Mouse (Mus musculus): ENCODE results near the gene A030005L19Rik. TPM values are rescaled to one million over a fixed set of nuclear protein-coding genes. Genes with fewer than 3 reads are reported as not detected.
"Not testable (repeated sequence)": the region's sequence is repeated elsewhere in the genome, so short reads cannot be mapped to it uniquely, and the experiment has no call there.

A030005L19Rik gene
- total and polyA plus RNA-seq, 2 experiments from 2014 or later, result not detected

- Histone ChIP-seq H3K4me3 (ENCODE audit: low read depth, low read length) (no peak overlapping the region), H3K9ac (replicated peaks; ENCODE audit: low read depth, low read length) (no peak overlapping the region), H3K9me3 (replicated peaks; ENCODE audit: control insufficient read depth, low read length) (no peaks in the 10 kb centered on the region), H3K4me2 (ENCODE audit: low read depth, low read length) (no peak overlapping the region), H3K27ac (ENCODE audit: low read depth) (no peak overlapping the region), H3K4me1 (ENCODE audit: control insufficient read depth, insufficient read depth) (no peaks in the 10 kb centered on the region), H3K27me3 (ENCODE audit: control insufficient read depth, insufficient read depth, low read length) (no peaks in the 10 kb centered on the region), H3K36me3 (replicated peaks; ENCODE audit: control insufficient read depth, insufficient read depth, low read length) (peaks cover 43% of the 10 kb centered on the region)
- 84% methylated on average over 3 of the region's 3 CpGs for WGBS
- no peak for ATAC-seq (ENCODE audit: insufficient read depth, low read depth)
- TF ChIP-seq EP300 (IDR thresholded peaks at IDR 0.05; ENCODE audit: low read depth) (no peak), CTCF (IDR thresholded peaks at IDR 0.05; ENCODE audit: low read depth) (no peak)
- DNase-seq (ENCODE audit: low spot score), result no peak
These were observed 11.9 kb upstream of the A030005L19Rik start for GRCm38 (mm10) chr1:82901201-82901600.

GRCm38 (mm10) chr1:82905886-82906285, 7.2 kb upstream of the A030005L19Rik start:
- H3K9me3 ChIP-seq (replicated peaks; ENCODE audit: control insufficient read depth, low read length), result no peaks in the 10 kb centered on the region
- H3K36me3 ChIP-seq (replicated peaks; ENCODE audit: control insufficient read depth, insufficient read depth, low read length), result peaks cover 21% of the 10 kb centered on the region
- no peak overlapping the region for H3K9ac ChIP-seq (replicated peaks; ENCODE audit: low read depth, low read length)
- WGBS, result 48% methylated on average over 3 of the region's 3 CpGs
- no peak overlapping the region for H3K27ac ChIP-seq (ENCODE audit: low read depth)
- no peaks in the 10 kb centered on the region for H3K27me3 ChIP-seq (ENCODE audit: control insufficient read depth, insufficient read depth, low read length)
- ATAC-seq (ENCODE audit: insufficient read depth, low read depth) (no peak), DNase-seq (ENCODE audit: low spot score) (no peak)
- H3K4me2 ChIP-seq (ENCODE audit: low read depth, low read length), result no peak overlapping the region
- no peak overlapping the region for H3K4me3 ChIP-seq (ENCODE audit: low read depth, low read length)
- no peaks in the 10 kb centered on the region for H3K4me1 ChIP-seq (ENCODE audit: control insufficient read depth, insufficient read depth)
- TF ChIP-seq CTCF (IDR thresholded peaks at IDR 0.05; ENCODE audit: low read depth) (no peak), EP300 (IDR thresholded peaks at IDR 0.05; ENCODE audit: low read depth) (no peak)

- H3K27me3 ChIP-seq (ENCODE audit: control insufficient read depth, insufficient read depth, low read length); DNase-seq (ENCODE audit: low spot score); H3K4me1 ChIP-seq (ENCODE audit: control insufficient read depth, insufficient read depth); H3K36me3 ChIP-seq (replicated peaks; ENCODE audit: control insufficient read depth, insufficient read depth, low read length); H3K4me3 ChIP-seq (ENCODE audit: low read depth, low read length); H3K9ac ChIP-seq (replicated peaks; ENCODE audit: low read depth, low read length); H3K4me2 ChIP-seq (ENCODE audit: low read depth, low read length); H3K27ac ChIP-seq (ENCODE audit: low read depth); ATAC-seq (ENCODE audit: insufficient read depth, low read depth); H3K9me3 ChIP-seq (replicated peaks; ENCODE audit: control insufficient read depth, low read length): not testable (repeated sequence)
- 93% methylated on average over 5 of the region's 5 CpGs for WGBS
These were observed 309 bp downstream of the A030005L19Rik start for GRCm38 (mm10) chr1:82913434-82913833.

- H3K27ac ChIP-seq (ENCODE audit: low read depth), result no peak within 1 kb of the TSS
- no peaks in the 10 kb centered on the region for H3K36me3 ChIP-seq (replicated peaks; ENCODE audit: control insufficient read depth, insufficient read depth, low read length)
- H3K9me3 ChIP-seq (replicated peaks; ENCODE audit: control insufficient read depth, low read length), result no peaks in the 10 kb centered on the region
- no peak within 1 kb of the TSS for H3K4me2 ChIP-seq (ENCODE audit: low read depth, low read length)
- no peak for DNase-seq (ENCODE audit: low spot score)
- TF ChIP-seq EP300 (IDR thresholded peaks at IDR 0.05; ENCODE audit: low read depth) (no peak), CTCF (IDR thresholded peaks at IDR 0.05; ENCODE audit: low read depth) (no peak)
- ATAC-seq (ENCODE audit: insufficient read depth, low read depth), result no peak
- H3K27me3 ChIP-seq (ENCODE audit: control insufficient read depth, insufficient read depth, low read length), result no peaks in the 10 kb centered on the region
- 76% methylated on average over 6 of the region's 6 CpGs for WGBS
- H3K4me1 ChIP-seq (ENCODE audit: control insufficient read depth, insufficient read depth), result no peaks in the 10 kb centered on the region
- no peak within 1 kb of the TSS for H3K4me3 ChIP-seq (ENCODE audit: low read depth, low read length)
- no peak within 1 kb of the TSS for H3K9ac ChIP-seq (replicated peaks; ENCODE audit: low read depth, low read length)
These were observed 11.5 kb downstream of the A030005L19Rik start, which contains the start of gene A030014E15Rik for GRCm38 (mm10) chr1:82924650-82925049. A030014E15Rik (plus strand) TSS chr1:82924917.

- DNase-seq (ENCODE audit: low spot score); H3K27me3 ChIP-seq (ENCODE audit: control insufficient read depth, insufficient read depth, low read length); H3K9ac ChIP-seq (replicated peaks; ENCODE audit: low read depth, low read length); H3K4me1 ChIP-seq (ENCODE audit: control insufficient read depth, insufficient read depth); H3K9me3 ChIP-seq (replicated peaks; ENCODE audit: control insufficient read depth, low read length); H3K4me2 ChIP-seq (ENCODE audit: low read depth, low read length); H3K36me3 ChIP-seq (replicated peaks; ENCODE audit: control insufficient read depth, insufficient read depth, low read length); ATAC-seq (ENCODE audit: insufficient read depth, low read depth); H3K27ac ChIP-seq (ENCODE audit: low read depth); H3K4me3 ChIP-seq (ENCODE audit: low read depth, low read length): not testable (repeated sequence)
- 83% methylated on average over 1 of the region's 3 CpGs for WGBS
These were observed 17.4 kb downstream of the A030005L19Rik start for GRCm38 (mm10) chr1:82930558-82930957.

GRCm38 (mm10) chr1:82931326-82931725, 18.2 kb downstream of the A030005L19Rik start, which contains the start of gene Gm6217:
Gm6217 (minus strand) TSS chr1:82931399.
- not testable (repeated sequence) for H3K36me3 ChIP-seq (replicated peaks; ENCODE audit: control insufficient read depth, insufficient read depth, low read length); H3K9me3 ChIP-seq (replicated peaks; ENCODE audit: control insufficient read depth, low read length); H3K4me2 ChIP-seq (ENCODE audit: low read depth, low read length); H3K4me3 ChIP-seq (ENCODE audit: low read depth, low read length); H3K27me3 ChIP-seq (ENCODE audit: control insufficient read depth, insufficient read depth, low read length); H3K27ac ChIP-seq (ENCODE audit: low read depth); H3K9ac ChIP-seq (replicated peaks; ENCODE audit: low read depth, low read length); H3K4me1 ChIP-seq (ENCODE audit: control insufficient read depth, insufficient read depth); DNase-seq (ENCODE audit: low spot score)
- peak; percentile 41; the same call in 1 of the 2 replicates for ATAC-seq (ENCODE audit: insufficient read depth, low read depth)
- WGBS, result no CpG with 5 or more reads among the region's 6 CpGs
